Mouse (Mus musculus) stomach, postnatal 0 days (tissue): ENCODE measurements around the gene Smad5. TPM values are rescaled to one million over a fixed set of nuclear protein-coding genes. Genes with fewer than 3 reads are reported as not detected.
A peak's percentile ranks its signal among the peaks of the same experiment; 100 is the strongest.

Experiments used
- ATAC-seq: fragments of 200-750 bp; cut with Nextera tagmentation; 2 replicates; pipeline ENCODE4 v1.8.0; 2017; ENCODE audit not compliant: low FRiP score, low TSS enrichment
- DNase-seq: peaks from one replicate; pipeline ENCODE4 v3.0.0-alpha.2; 2016; ENCODE audit warnings: low spot score
- H3K27ac ChIP-seq: fragments of 300-500 bp; sonication (generic); replicated peaks from 2 replicates; pipeline ENCODE4 v1.5.1; 2014; ENCODE audit warnings: mild to moderate bottlenecking, control low read depth
- H3K27me3 ChIP-seq: fragments of 300-500 bp; sonication (generic); 2 replicates; pipeline ENCODE4 v1.6.1; 2014; ENCODE audit warnings: low read length; ENCODE audit not compliant: control insufficient read depth, insufficient read depth
- H3K36me3 ChIP-seq: fragments of 300-500 bp; sonication (generic); 2 replicates; pipeline ENCODE4 v1.6.1; 2014; ENCODE audit warnings: low read length, mixed read lengths; ENCODE audit not compliant: control insufficient read depth, insufficient read depth
- H3K4me1 ChIP-seq: fragments of 300-500 bp; sonication (generic); replicated peaks from 2 replicates; pipeline ENCODE4 v1.6.1; 2014; ENCODE audit warnings: antibody characterized with exemption; ENCODE audit not compliant: control insufficient read depth, insufficient read depth
- H3K4me2 ChIP-seq: fragments of 300-500 bp; sonication (generic); replicated peaks from 2 replicates; pipeline ENCODE4 v1.6.1; 2014; ENCODE audit warnings: low read depth, mild to moderate bottlenecking, control low read depth, moderate library complexity
- H3K4me3 ChIP-seq: fragments of 300-500 bp; sonication (generic); 2 replicates; pipeline ENCODE4 v1.5.1; 2014; ENCODE audit warnings: low read depth, low read length, control low read depth
- H3K9ac ChIP-seq: fragments of 300-500 bp; sonication (generic); 2 replicates; pipeline ENCODE4 v1.6.1; 2014; ENCODE audit warnings: mild to moderate bottlenecking, low read length, control low read depth, mixed read lengths
- H3K9me3 ChIP-seq: fragments of 300-500 bp; sonication (generic); 2 replicates; pipeline ENCODE4 v1.6.1; 2016; ENCODE audit warnings: low read length; ENCODE audit not compliant: control insufficient read depth
- CTCF ChIP-seq: IDR thresholded peaks from 2 replicates; pipeline ENCODE4 v1.5.1; 2016; ENCODE audit warnings: antibody characterized with exemption, low read depth, mild to moderate bottlenecking, moderate library complexity
- EP300 ChIP-seq: optimal IDR thresholded peaks from 2 replicates; pipeline ENCODE3; 2016; ENCODE audit warnings: antibody characterized with exemption
- WGBS: fragments of 180-500 bp; shearing (Covaris S2); extraction: QIAGEN DNeasy Blood & Tissue Kit; methylation state at CpG from one replicate; pipeline ENCODE4 v1.1.7; 2014; 5-methylcytosine and 5-hydroxymethylcytosine counted together
- polyA plus RNA-seq: library from polyadenylated mRNA; unstranded; fragments of >200 nt; fragmentation: Nextera tagmentation; extraction: Ambion mirVana; gene quantifications from 2 replicates; pipeline ENCODE4 v1.2.1, GENCODE M21; 2015

Smad5 gene
- polyA plus RNA-seq, 1 experiment from 2014 or later, result 9.4 TPM

DNA sequence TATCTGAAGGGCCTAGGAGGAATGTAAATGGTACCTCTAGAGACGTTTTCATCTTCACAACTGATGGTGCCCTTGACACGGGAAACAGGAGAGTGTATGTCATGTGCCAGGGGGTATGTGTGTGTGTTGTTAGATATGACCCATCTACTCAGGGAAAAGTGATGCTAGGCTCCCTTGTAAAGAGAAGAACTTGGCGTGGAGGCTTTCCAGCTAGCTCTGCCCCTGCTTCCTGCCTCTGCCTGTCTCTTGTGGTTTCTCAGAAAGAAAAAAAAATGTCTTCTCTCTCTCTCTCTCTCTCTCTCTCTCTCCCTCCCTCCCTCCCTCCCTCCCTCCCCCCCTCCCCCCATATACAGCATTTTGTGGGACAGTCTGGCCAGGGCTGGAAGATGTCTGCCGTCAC is 20.9 kb upstream of the Smad5 start:
- Histone ChIP-seq H3K27ac (peak overlapping the region; percentile 56), H3K36me3 (no peaks in the 10 kb centered on the region), H3K4me1 (peaks cover 6% of the 10 kb centered on the region), H3K9ac (no peak overlapping the region), H3K4me3 (no peak overlapping the region), H3K4me2 (peak overlapping the region; percentile 19; the same call in 1 of the 2 replicates), H3K9me3 (no peaks in the 10 kb centered on the region), H3K27me3 (no peaks in the 10 kb centered on the region)
- no peak for DNase-seq
- no peak for ATAC-seq
- TF ChIP-seq EP300, result no peak
- no peak for TF ChIP-seq CTCF
- WGBS, result 49% methylated on average over 4 of the region's 4 CpGs

DNA sequence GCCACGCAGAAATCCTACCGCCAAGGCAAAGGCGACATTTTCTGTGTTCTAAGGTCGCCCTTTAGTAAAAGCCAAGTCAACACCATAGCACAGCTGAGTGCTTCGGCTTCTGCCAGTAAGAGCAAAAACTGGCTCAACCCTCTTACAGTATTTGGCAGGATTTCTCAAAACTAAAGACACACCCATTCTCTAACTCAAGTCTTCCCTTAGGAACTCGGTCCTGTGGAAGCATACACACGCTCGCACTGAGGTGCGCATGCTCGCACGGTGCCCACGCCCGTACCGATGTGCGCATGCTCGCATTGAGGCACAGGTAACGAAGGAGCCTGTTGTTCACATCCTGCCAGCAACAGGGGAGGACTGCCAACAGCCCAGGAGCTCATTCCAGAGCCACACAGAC is 20.5 kb upstream of the Smad5 start:
- Histone ChIP-seq H3K36me3 (no peaks in the 10 kb centered on the region), H3K27ac (peak overlapping the region; percentile 56), H3K4me2 (peak overlapping the region; percentile 19; the same call in 1 of the 2 replicates), H3K4me3 (no peak overlapping the region), H3K4me1 (peaks cover 6% of the 10 kb centered on the region), H3K9me3 (no peaks in the 10 kb centered on the region), H3K27me3 (no peaks in the 10 kb centered on the region), H3K9ac (no peak overlapping the region)
- no peak for TF ChIP-seq EP300
- ATAC-seq (peak; percentile 77), DNase-seq (peak; percentile 68)
- 47% methylated on average over 17 of the region's 17 CpGs for WGBS

DNA sequence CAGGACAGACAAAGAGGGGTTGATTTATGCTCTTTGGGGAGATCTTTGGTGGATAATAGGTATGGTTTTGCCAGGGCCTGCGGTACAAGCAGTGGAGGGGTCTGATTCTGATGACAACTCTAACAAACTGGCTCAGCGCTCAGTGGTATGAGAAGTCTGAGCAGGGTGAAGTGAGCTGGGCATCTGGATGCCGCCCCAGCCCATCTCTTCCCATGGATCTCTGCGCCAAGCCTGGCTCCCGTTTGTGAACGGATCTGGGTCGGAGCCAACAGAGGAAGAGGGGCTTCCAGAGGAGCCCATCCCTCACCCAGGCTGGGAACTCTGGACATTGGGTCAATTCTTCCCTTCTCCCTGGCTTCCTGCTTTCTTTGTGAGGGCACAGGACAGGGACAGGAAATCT is 19.5 kb upstream of the Smad5 start:
- Histone ChIP-seq H3K4me3 (no peak overlapping the region), H3K9ac (no peak overlapping the region), H3K36me3 (no peaks in the 10 kb centered on the region), H3K4me1 (peaks cover 3% of the 10 kb centered on the region), H3K27me3 (no peaks in the 10 kb centered on the region), H3K27ac (no peak overlapping the region), H3K9me3 (no peaks in the 10 kb centered on the region), H3K4me2 (no peak overlapping the region)
- TF ChIP-seq EP300, result no peak
- no peak for TF ChIP-seq CTCF
- ATAC-seq (no peak), DNase-seq (no peak)
- 66% methylated on average over 7 of the region's 7 CpGs for WGBS

- Histone ChIP-seq H3K9me3 (no peaks in the 10 kb centered on the region), H3K9ac (no peak overlapping the region), H3K4me2 (no peak overlapping the region), H3K4me3 (no peak overlapping the region), H3K4me1 (no peaks in the 10 kb centered on the region; the same call in 1 of the 2 replicates), H3K27ac (no peak overlapping the region), H3K27me3 (no peaks in the 10 kb centered on the region), H3K36me3 (no peaks in the 10 kb centered on the region)
- ATAC-seq (peak; percentile 81), DNase-seq (peak; percentile 39)
- TF ChIP-seq CTCF, result peak; percentile 45
- no peak for TF ChIP-seq EP300
- WGBS, result 38% methylated on average over 7 of the region's 7 CpGs
These were observed 10.8 kb upstream of the Smad5 start for GRCm38 (mm10) chr13:56692011-56692410.

DNA sequence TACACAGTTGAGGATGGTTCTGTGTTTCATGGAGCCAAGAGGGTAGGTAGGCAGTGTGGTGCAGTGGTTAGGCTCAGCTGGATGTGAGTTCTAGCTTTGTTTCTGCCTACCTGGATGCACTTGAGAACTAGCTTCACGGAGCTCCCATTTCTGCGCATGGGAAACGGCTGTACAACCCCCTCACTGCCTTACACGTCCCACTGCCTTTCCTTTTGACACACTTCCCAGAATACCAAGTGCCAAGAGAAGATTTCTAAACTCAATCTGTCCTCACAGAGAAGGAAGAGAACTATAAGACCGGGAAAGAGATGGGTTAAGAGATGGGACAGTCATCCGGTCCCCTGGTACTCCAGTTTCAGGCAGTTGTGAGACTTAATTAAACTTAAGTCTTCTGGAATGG is 10.2 kb upstream of the Smad5 start:
- Histone ChIP-seq H3K9me3 (no peaks in the 10 kb centered on the region), H3K4me3 (no peak overlapping the region), H3K36me3 (no peaks in the 10 kb centered on the region), H3K4me2 (no peak overlapping the region), H3K27me3 (no peaks in the 10 kb centered on the region), H3K9ac (no peak overlapping the region), H3K27ac (no peak overlapping the region), H3K4me1 (no peaks in the 10 kb centered on the region; the same call in 1 of the 2 replicates)
- no peak for DNase-seq
- no peak for ATAC-seq
- TF ChIP-seq EP300 (no peak), CTCF (no peak)
- WGBS, result 86% methylated on average over 6 of the region's 6 CpGs

- Histone ChIP-seq H3K4me3 (no peak overlapping the region), H3K9me3 (no peaks in the 10 kb centered on the region), H3K27me3 (no peaks in the 10 kb centered on the region), H3K4me1 (no peaks in the 10 kb centered on the region; the same call in 1 of the 2 replicates), H3K36me3 (no peaks in the 10 kb centered on the region), H3K9ac (no peak overlapping the region), H3K4me2 (no peak overlapping the region), H3K27ac (no peak overlapping the region)
- 70% methylated on average over 5 of the region's 5 CpGs for WGBS
- DNase-seq (no peak), ATAC-seq (no peak)
- TF ChIP-seq EP300 (no peak), CTCF (no peak)
These were observed 7.1 kb upstream of the Smad5 start for GRCm38 (mm10) chr13:56695701-56696100.
